Mouse (Mus musculus) limb, embryonic 10.5 days (tissue): ENCODE measurements around the gene Ephb1. TPM values are rescaled to one million over a fixed set of nuclear protein-coding genes. Genes with fewer than 3 reads are reported as not detected.

Source experiments
- DNase-seq: peaks from one replicate; pipeline ENCODE4 v3.0.0-alpha.2; 2017; ENCODE audit warnings: low spot score
- H3K27ac ChIP-seq: fragments of 300-500 bp; sonication (generic); 2 replicates; pipeline ENCODE4 v1.5.1; 2016; ENCODE audit warnings: mild to moderate bottlenecking
- H3K27me3 ChIP-seq: fragments of 300-500 bp; sonication (generic); 2 replicates; pipeline ENCODE4 v1.6.1; 2016; ENCODE audit warnings: low read depth, mild to moderate bottlenecking; ENCODE audit not compliant: poor library complexity, severe bottlenecking
- H3K36me3 ChIP-seq: fragments of 300-500 bp; sonication (generic); 2 replicates; pipeline ENCODE4 v1.6.1; 2016; ENCODE audit warnings: mild to moderate bottlenecking, moderate library complexity
- H3K4me1 ChIP-seq: fragments of 300-500 bp; sonication (generic); 2 replicates; pipeline ENCODE4 v1.6.1; 2016
- H3K4me3 ChIP-seq: fragments of 300-500 bp; sonication (generic); 2 replicates; pipeline ENCODE4 v1.5.1; 2016; ENCODE audit warnings: mild to moderate bottlenecking, moderate library complexity
- H3K9me3 ChIP-seq: fragments of 300-500 bp; sonication (generic); replicated peaks from 2 replicates; pipeline ENCODE4 v1.6.1; 2016; ENCODE audit warnings: mild to moderate bottlenecking
- WGBS: fragments of 180-500 bp; shearing (Covaris S2); methylation state at CpG from one replicate; pipeline ENCODE4 v1.1.7; 2016; 5-methylcytosine and 5-hydroxymethylcytosine counted together
- polyA plus RNA-seq: library from polyadenylated mRNA; unstranded; fragments of >200 nt; fragmentation: Nextera tagmentation; extraction: Ambion mirVana; gene quantifications from 2 replicates; pipeline ENCODE4 v1.2.1, GENCODE M21; 2016

Gene Ephb1
- polyA plus RNA-seq, 1 experiment from 2014 or later, result 1.1 TPM

DNA sequence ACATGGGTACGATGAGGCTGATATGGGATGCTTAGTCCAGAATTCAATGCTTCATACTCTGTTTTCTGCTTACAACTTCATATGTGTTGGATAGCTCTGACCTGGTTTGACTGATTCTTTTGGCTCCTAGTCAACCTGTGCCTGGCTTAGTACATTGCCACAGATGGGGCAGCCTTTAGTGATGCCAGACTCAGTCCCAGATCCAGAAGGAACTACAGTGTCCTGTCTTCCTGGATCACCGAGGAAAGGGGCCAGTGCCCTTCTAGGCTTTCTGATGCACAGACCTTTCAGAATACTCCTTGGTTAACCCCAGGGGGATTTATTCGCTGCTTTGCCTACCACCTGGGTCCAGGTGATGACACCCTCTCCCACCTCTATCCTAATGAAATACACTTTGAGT lies 66.1 kb downstream of the Ephb1 start:
- no peak overlapping the region for H3K4me3 ChIP-seq

DNA sequence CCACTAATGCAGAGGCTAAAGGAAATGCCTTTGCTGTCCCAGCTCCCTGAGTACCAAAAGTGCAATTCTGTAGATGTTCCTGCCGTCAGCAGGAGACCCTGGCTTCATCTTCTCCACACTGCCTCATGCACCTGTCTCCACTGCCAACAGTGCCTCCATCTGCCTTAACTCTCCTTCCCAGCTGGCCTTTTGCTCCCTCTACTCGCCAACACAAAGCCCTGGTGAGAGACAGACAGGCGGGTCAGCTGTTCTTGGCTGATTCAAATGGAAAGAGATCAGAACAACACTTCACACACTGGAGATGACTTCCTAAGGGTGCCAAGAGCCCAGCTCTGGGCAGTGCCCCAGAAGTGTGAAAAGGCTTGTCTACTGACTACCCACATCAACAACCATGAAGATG lies 78.6 kb downstream of the Ephb1 start:
- Histone ChIP-seq H3K36me3 (no peaks in the 10 kb centered on the region), H3K4me1 (no peaks in the 10 kb centered on the region), H3K27me3 (peaks cover 10% of the 10 kb centered on the region), H3K9me3 (no peaks in the 10 kb centered on the region), H3K4me3 (no peak overlapping the region), H3K27ac (no peak overlapping the region)
- 84% methylated on average over 3 of the region's 3 CpGs for WGBS
- DNase-seq, result no peak

More for the DNA sequence above, 66.1 kb downstream of the Ephb1 start:
- no peaks in the 10 kb centered on the region for H3K36me3 ChIP-seq
- no peak overlapping the region for H3K27ac ChIP-seq
- no peaks in the 10 kb centered on the region for H3K27me3 ChIP-seq
- 0 out of 2 replicates have a peak, but pooled peaks cover 5% of the 10 kb centered on the region for H3K4me1 ChIP-seq
- no peak for DNase-seq
- 92% methylated on average over 3 of the region's 3 CpGs for WGBS
- H3K9me3 ChIP-seq, result no peaks in the 10 kb centered on the region

DNA sequence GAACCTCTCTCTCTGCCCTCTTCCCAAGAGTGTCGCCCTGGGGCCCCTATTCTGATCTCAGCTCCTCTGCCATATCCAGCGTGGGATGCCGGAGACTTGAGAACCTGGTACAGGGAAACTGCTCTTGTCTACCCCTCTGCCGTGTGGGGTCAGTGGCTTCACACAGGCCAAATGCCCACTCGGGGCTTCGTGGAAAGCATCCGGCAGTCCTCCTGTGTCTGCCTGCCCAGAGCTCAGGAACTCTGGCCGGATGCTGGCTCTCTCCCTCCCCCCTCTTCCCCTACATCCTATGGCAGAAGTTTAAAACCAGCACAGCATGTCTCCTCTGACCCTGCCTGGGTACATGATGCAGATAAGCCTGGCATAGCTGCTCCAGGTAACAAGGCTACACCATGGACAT lies 80.5 kb downstream of the Ephb1 start:
- WGBS, result 66% methylated on average over 8 of the region's 8 CpGs
- DNase-seq, result no peak

DNA sequence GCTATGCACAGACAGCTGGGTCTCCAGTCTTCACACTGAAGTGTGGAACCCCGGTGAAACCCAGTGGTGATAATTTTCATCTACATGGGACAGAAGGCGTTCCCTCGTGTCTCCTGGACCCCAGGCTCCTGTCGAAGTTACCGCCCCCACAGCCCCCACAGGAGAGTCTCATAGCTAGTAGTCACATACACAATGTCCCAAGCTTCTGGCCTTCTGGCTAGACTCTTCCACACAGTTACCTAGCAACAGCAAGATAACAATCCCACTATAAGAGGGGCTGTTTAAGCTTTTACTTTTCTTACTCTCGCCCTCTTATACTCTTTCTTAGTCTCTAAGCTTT lies 81.1 kb downstream of the Ephb1 start:
- Histone ChIP-seq H3K4me3 (no peak overlapping the region), H3K4me1 (peaks cover 3% of the 10 kb centered on the region; the same call in 1 of the 2 replicates), H3K9me3 (no peaks in the 10 kb centered on the region), H3K27me3 (peaks cover 28% of the 10 kb centered on the region), H3K36me3 (no peaks in the 10 kb centered on the region), H3K27ac (no peak overlapping the region)
- WGBS, result 72% methylated on average over 6 of the region's 6 CpGs
- DNase-seq, result no peak

More for the DNA sequence above, 80.5 kb downstream of the Ephb1 start:
- H3K4me3 ChIP-seq, result no peak overlapping the region
- no peaks in the 10 kb centered on the region for H3K36me3 ChIP-seq
- no peaks in the 10 kb centered on the region for H3K9me3 ChIP-seq
- no peak overlapping the region for H3K27ac ChIP-seq
- no peaks in the 10 kb centered on the region for H3K4me1 ChIP-seq
- peaks cover 22% of the 10 kb centered on the region for H3K27me3 ChIP-seq

DNA sequence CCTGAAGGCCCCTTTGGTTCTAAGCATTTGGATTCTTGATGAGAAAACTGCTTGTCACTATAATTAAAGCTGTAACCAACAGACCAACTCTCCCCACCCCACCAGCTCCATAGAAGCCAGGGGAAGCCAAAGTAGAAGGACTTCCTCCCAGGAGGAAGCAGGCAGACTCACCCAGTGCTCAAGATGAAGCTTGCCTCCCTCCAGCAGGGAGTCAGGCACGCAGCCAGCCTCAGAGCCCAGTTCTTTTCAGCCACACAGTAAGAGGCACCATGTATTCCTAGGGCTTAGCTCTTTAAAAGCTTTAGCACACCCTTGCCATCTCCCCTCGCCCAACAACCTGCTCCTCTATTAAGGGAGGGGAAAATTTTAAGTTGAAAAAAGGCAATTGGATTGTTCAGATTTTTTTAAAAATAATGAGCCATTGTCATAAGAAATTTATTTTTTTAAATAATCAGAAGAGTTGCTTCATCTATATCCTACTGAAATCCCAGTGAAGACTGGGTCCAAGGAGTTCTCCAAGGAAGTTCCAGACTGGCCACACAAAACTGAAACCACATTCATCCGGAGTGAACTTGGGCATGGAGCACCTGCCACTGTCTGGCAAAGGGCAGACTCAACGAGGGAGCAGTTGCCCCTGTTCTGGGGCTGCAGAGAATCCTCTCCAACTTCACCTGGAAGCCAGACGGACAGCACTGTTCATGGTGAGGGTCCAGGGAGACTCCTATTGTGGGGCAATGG lies 81.6 kb downstream of the Ephb1 start:
- no peak for DNase-seq
- Histone ChIP-seq H3K4me1 (peaks cover 9% of the 10 kb centered on the region), H3K27me3 (peaks cover 32% of the 10 kb centered on the region), H3K36me3 (no peaks in the 10 kb centered on the region), H3K4me3 (no peak overlapping the region), H3K9me3 (no peaks in the 10 kb centered on the region), H3K27ac (no peak overlapping the region)
- 79% methylated on average over 5 of the region's 5 CpGs for WGBS

DNA sequence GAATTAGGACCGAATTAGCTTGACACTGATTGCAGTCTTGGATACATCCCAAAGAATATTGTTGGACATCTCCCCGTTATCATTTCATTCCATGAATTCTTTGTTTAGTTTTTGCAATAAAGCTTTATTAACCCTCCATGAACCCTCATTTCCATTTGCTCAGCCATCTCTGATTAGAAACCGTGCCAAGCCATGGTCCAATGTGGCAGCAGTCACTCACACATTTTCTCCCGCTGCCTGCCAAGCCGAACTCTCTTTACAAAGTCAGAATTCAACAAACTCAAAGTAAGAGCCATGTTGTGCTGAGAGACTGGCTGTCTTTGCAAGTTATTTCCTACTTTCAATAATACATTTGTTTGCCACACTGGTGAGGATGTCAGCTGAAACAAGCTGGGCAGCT lies 84.0 kb downstream of the Ephb1 start:
- peaks cover 47% of the 10 kb centered on the region for H3K27me3 ChIP-seq

DNA sequence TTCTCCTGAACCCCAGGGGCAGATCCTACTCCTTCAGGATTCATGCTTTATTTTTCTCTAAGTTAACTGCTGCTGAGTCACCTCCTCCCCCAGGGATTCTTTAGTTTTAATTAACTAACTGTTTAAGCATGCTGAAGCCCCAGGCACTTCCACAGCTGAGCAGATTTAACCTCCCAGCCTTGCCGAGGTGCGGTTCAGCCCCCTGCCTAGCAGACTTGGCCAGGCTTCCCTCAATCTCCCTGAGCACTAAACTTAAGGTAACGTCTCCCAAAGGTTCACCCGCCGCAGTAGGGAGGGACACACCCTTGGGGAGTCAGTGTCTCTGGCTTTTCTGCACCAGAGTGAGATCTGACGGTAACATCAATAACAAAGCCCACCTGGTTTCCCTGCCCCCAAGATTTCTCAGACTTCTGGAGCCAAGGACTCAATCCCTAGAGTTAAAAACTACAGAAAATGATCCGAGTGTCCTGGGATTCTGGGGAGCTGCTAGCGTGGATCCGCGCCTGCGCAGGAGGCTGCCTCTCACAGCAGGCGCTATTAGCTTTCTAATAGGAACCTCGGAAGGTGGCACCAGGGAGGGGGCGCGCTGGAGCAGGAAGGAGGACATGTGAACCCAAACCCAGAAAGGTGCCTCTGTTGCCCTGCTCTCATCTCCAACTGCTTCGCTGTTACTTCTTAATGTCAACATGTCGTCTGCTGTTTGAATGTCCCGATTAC lies 87.0 kb downstream of the Ephb1 start:
- WGBS, result 0% methylated on average over 18 of the region's 18 CpGs
- no peaks in the 10 kb centered on the region for H3K36me3 ChIP-seq
- DNase-seq, result peak; percentile 63
- peak overlapping the region; percentile 48 for H3K4me3 ChIP-seq
- no peaks in the 10 kb centered on the region for H3K9me3 ChIP-seq
- H3K4me1 ChIP-seq, result peaks cover 28% of the 10 kb centered on the region
- no peak overlapping the region; the same call in 1 of the 2 replicates for H3K27ac ChIP-seq
- peaks cover 60% of the 10 kb centered on the region for H3K27me3 ChIP-seq

More for the DNA sequence above, 84.0 kb downstream of the Ephb1 start:
- H3K36me3 ChIP-seq, result no peaks in the 10 kb centered on the region
- H3K4me1 ChIP-seq, result peaks cover 19% of the 10 kb centered on the region
- no peak overlapping the region for H3K4me3 ChIP-seq
- 93% methylated on average over 5 of the region's 5 CpGs for WGBS
- no peak for DNase-seq
- H3K9me3 ChIP-seq, result no peaks in the 10 kb centered on the region
- H3K27ac ChIP-seq, result no peak overlapping the region

DNA sequence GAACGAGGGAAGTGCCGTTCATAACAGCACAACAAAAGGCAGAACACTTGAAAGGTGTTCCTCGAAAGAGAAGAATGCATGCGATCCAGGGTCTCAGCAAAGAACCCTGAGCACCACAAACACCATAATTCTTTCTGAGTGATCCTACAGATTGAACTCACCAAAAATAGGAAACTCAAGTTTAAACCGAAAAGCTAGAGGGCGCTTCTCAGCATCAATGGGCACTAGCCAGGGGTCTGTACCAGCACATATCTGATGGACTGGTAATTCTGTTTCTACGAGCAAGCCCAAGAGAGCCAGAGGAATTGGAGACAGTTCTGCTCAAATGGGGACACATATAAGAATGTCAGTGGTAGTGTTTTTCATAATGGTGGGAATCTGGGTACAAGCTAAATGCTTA lies 90.7 kb downstream of the Ephb1 start:
- 62% methylated on average over 7 of the region's 7 CpGs for WGBS

DNA sequence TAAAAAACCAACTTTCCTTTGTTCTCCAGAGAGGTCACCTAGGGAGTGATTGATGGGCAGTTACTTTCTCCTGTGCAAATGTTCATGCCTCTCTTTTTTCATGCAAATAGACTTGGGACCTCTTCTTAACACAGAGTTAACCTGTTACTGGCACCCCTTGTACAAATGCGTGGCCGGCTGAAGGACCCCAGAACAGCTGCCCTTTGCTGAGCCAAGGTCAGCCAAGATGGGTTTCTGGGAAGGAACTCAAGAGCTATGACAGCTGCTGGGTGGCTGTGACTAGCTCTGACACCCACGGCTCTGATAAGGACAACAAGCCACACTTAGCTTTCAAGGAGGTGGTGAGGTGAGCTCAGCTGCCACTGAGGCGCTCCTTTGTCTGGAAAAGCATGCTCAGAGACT lies 92.4 kb downstream of the Ephb1 start:
- Histone ChIP-seq H3K9me3 (no peaks in the 10 kb centered on the region), H3K27ac (no peak overlapping the region), H3K27me3 (peaks cover 65% of the 10 kb centered on the region), H3K4me3 (no peak overlapping the region), H3K36me3 (no peaks in the 10 kb centered on the region), H3K4me1 (peaks cover 21% of the 10 kb centered on the region)
- WGBS, result 15% methylated on average over 4 of the region's 4 CpGs
- DNase-seq, result no peak

More for the DNA sequence above, 90.7 kb downstream of the Ephb1 start:
- Histone ChIP-seq H3K27me3 (peaks cover 73% of the 10 kb centered on the region), H3K4me1 (peaks cover 38% of the 10 kb centered on the region), H3K9me3 (no peaks in the 10 kb centered on the region), H3K4me3 (no peak overlapping the region), H3K27ac (no peak overlapping the region), H3K36me3 (no peaks in the 10 kb centered on the region)
- no peak for DNase-seq

DNA sequence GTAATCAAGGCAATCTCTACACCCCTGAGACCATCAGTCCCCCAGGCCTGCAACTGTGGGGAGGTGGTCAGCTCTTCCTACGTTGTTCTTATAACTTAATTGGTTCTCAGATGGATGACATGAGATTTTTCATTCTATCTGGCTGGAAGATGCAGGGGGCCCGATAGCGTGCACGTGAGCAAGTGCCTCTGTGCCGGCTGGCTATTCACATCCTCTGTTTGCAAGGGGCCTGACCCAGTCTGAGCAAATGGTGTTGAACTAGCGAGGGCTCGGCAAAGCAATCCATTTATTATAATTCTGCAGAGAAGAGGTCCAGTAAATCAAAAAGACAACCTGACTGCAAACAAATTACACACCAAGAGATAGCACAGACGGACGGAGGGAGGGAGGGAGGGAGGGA lies 93.0 kb downstream of the Ephb1 start:
- Histone ChIP-seq H3K4me1 (peaks cover 19% of the 10 kb centered on the region), H3K27me3 (peaks cover 64% of the 10 kb centered on the region), H3K27ac (no peak overlapping the region), H3K4me3 (no peak overlapping the region), H3K36me3 (no peaks in the 10 kb centered on the region), H3K9me3 (no peaks in the 10 kb centered on the region)
- 11% methylated on average over 9 of the region's 9 CpGs for WGBS
- no peak for DNase-seq

DNA sequence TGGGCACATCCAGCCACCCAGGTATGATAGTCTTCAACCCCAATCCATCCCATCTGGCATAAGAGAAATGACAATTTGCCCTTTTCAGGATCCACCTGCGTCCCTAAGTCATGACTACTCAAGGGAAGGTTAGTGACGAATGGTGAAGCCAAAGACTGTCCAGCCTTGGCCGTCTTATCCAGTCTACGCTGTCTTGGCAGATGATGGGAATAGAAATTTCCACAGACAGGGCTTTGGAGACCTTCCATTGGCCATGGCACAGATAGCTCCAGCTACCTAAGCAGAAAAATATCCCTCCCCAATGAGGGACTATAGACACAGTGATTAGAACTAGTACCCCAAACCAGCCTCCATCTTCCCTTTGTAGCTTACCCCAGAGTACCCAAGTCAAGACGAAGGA lies 98.1 kb downstream of the Ephb1 start:
- no peak for DNase-seq
- H3K4me1 ChIP-seq, result no peaks in the 10 kb centered on the region; the same call in 1 of the 2 replicates
- no peaks in the 10 kb centered on the region for H3K36me3 ChIP-seq
- no peaks in the 10 kb centered on the region for H3K9me3 ChIP-seq
- no peak overlapping the region for H3K4me3 ChIP-seq
- peaks cover 26% of the 10 kb centered on the region for H3K27me3 ChIP-seq
- no peak overlapping the region for H3K27ac ChIP-seq
- WGBS, result 86% methylated on average over 5 of the region's 5 CpGs

DNA sequence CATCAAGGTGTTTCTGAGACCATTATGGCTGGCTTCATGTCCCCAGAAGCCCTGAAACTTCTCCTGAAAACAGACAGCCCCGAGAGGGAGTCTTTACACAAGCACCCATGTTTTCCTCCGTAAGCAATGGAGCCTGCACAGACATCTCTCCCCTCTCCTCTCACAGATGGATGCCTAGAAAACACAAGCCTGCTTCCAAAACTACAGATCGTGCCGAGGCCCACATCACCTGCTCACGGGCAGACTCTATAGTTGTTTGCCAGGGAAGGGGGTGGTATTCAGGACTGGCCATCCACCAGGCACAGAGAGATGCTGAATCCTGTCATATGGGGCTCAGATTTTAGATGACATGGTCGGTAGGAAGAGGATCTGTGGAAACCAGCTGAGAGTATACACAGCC lies 98.7 kb downstream of the Ephb1 start:
- Histone ChIP-seq H3K27me3 (peaks cover 20% of the 10 kb centered on the region), H3K27ac (no peak overlapping the region), H3K4me3 (no peak overlapping the region), H3K9me3 (no peaks in the 10 kb centered on the region), H3K4me1 (no peaks in the 10 kb centered on the region), H3K36me3 (no peaks in the 10 kb centered on the region)
- 87% methylated on average over 6 of the region's 6 CpGs for WGBS
- DNase-seq, result no peak

DNA sequence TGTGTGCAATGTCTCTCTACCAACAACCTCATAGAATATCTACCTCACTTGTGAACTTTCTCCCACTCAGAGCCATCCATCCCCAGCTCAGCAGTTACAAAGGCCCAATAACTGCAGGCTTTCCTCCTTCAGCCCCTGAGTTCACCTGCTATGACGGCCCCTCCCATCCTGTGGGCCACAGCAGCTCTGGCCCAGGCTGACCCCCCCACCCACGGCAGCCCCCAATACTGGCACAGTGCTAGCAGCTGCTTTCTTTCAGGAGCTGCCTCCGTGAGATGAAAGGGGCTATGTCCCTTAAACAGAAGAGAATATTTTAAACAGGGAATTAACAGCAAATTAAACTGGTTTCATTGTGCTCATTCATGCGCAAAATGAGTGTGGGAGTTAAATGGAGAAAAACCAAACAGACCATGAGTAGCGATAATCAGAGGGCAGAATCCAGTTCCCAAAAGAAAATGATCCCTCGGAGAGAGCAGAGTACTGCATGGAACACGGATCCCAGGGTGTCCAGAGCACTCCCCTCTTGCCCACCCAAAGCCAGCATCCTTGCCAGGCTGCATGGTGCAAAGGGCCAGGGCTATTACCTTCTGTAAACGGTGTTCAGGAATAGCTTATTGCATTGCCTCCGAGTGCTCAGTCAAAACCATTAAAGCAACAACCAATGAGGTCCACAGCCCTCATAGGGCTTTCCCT lies 105.2 kb downstream of the Ephb1 start:
- H3K4me1 ChIP-seq, result peaks cover 10% of the 10 kb centered on the region; the same call in 1 of the 2 replicates
- WGBS, result 39% methylated on average over 9 of the region's 9 CpGs

More for the DNA sequence above, 105.2 kb downstream of the Ephb1 start:
- Histone ChIP-seq H3K9me3 (no peaks in the 10 kb centered on the region), H3K4me3 (no peak overlapping the region), H3K36me3 (no peaks in the 10 kb centered on the region), H3K27me3 (0 out of 2 replicates have a peak, but pooled peaks cover 6% of the 10 kb centered on the region), H3K27ac (no peak overlapping the region)
- no peak for DNase-seq
